Mouse (Mus musculus) limb, embryonic 15.5 days (tissue): ENCODE measurements around the gene Galnt18. TPM values are rescaled to one million over a fixed set of nuclear protein-coding genes. Genes with fewer than 3 reads are reported as not detected.
A peak's percentile ranks its signal among the peaks of the same experiment; 100 is the strongest.

Experiments used
- ATAC-seq: fragments of 200-750 bp; cut with Nextera tagmentation; 2 replicates; pipeline ENCODE4 v1.8.0; 2017; ENCODE audit warnings: low read depth, moderate TSS enrichment; ENCODE audit not compliant: insufficient number of reproducible peaks, low FRiP score, low TSS enrichment
- H3K27ac ChIP-seq: fragments of 300-500 bp; sonication (generic); 2 replicates; pipeline ENCODE4 v1.5.1; 2015; ENCODE audit warnings: moderate library complexity, mild to moderate bottlenecking, inconsistent platforms
- H3K27me3 ChIP-seq: fragments of 300-500 bp; sonication (generic); 2 replicates; pipeline ENCODE4 v1.6.1; 2015; ENCODE audit warnings: inconsistent platforms
- H3K36me3 ChIP-seq: fragments of 300-500 bp; sonication (generic); 2 replicates; pipeline ENCODE4 v1.6.1; 2015; ENCODE audit warnings: inconsistent platforms
- H3K4me1 ChIP-seq: fragments of 300-500 bp; sonication (generic); 2 replicates; pipeline ENCODE4 v1.6.1; 2015; ENCODE audit warnings: inconsistent platforms
- H3K4me2 ChIP-seq: fragments of 300-500 bp; sonication (generic); 2 replicates; pipeline ENCODE4 v1.6.1; 2015; ENCODE audit warnings: mild to moderate bottlenecking, inconsistent platforms
- H3K4me3 ChIP-seq: fragments of 300-500 bp; sonication (generic); 2 replicates; pipeline ENCODE4 v1.5.1; 2015; ENCODE audit warnings: mild to moderate bottlenecking, inconsistent platforms
- H3K9ac ChIP-seq: fragments of 300-500 bp; sonication (generic); 2 replicates; pipeline ENCODE4 v1.6.1; 2015; ENCODE audit warnings: inconsistent platforms
- H3K9me3 ChIP-seq: fragments of 300-500 bp; sonication (generic); 2 replicates; pipeline ENCODE4 v1.6.1; 2016; ENCODE audit warnings: inconsistent platforms
- WGBS: fragments of 180-500 bp; shearing (Covaris S2); methylation state at CpG from one replicate; pipeline ENCODE4 v1.1.7; 2015; 5-methylcytosine and 5-hydroxymethylcytosine counted together
- polyA plus RNA-seq: library from polyadenylated mRNA; unstranded; fragments of >200 nt; fragmentation: Nextera tagmentation; extraction: Ambion mirVana; gene quantifications from 2 replicates; pipeline ENCODE4 v1.2.1, GENCODE M21; 2015

Gene Galnt18
- polyA plus RNA-seq, 1 experiment from 2014 or later, result 26.6 TPM

GRCm38 (mm10) chr7:111792154-111792553, 12.4 kb upstream of the Galnt18 start:
- no peaks in the 10 kb centered on the region for H3K9me3 ChIP-seq
- H3K9ac ChIP-seq, result no peak overlapping the region
- H3K4me1 ChIP-seq, result no peaks in the 10 kb centered on the region
- 82% methylated on average over 3 of the region's 3 CpGs for WGBS
- no peak overlapping the region for H3K4me2 ChIP-seq
- H3K27me3 ChIP-seq, result no peaks in the 10 kb centered on the region
- H3K4me3 ChIP-seq, result no peak overlapping the region
- no peaks in the 10 kb centered on the region for H3K36me3 ChIP-seq
- H3K27ac ChIP-seq, result no peak overlapping the region
- ATAC-seq, result no peak

- 61% methylated on average over 6 of the region's 6 CpGs for WGBS
- no peaks in the 10 kb centered on the region for H3K36me3 ChIP-seq
- H3K9me3 ChIP-seq, result no peaks in the 10 kb centered on the region
- no peak overlapping the region for H3K4me3 ChIP-seq
- H3K27me3 ChIP-seq, result no peaks in the 10 kb centered on the region
- no peaks in the 10 kb centered on the region for H3K4me1 ChIP-seq
- H3K9ac ChIP-seq, result no peak overlapping the region
- no peak for ATAC-seq
- no peak overlapping the region for H3K27ac ChIP-seq
- no peak overlapping the region for H3K4me2 ChIP-seq
Measured at GRCm38 (mm10) chr7:111791347-111791746, 11.6 kb upstream of the Galnt18 start.

- 60% methylated on average over 2 of the region's 2 CpGs for WGBS
- H3K9me3 ChIP-seq, result no peaks in the 10 kb centered on the region
- no peaks in the 10 kb centered on the region for H3K36me3 ChIP-seq
- H3K27me3 ChIP-seq, result no peaks in the 10 kb centered on the region
- H3K27ac ChIP-seq, result no peak overlapping the region
- no peak overlapping the region for H3K9ac ChIP-seq
- H3K4me1 ChIP-seq, result no peaks in the 10 kb centered on the region
- no peak overlapping the region for H3K4me2 ChIP-seq
- H3K4me3 ChIP-seq, result no peak overlapping the region
- ATAC-seq, result no peak
Measured at GRCm38 (mm10) chr7:111787921-111788320, 8.1 kb upstream of the Galnt18 start.

- H3K4me3 ChIP-seq, result no peak overlapping the region
- H3K9me3 ChIP-seq, result no peaks in the 10 kb centered on the region
- 85% methylated on average over 8 of the region's 8 CpGs for WGBS
- H3K9ac ChIP-seq, result no peak overlapping the region
- H3K4me2 ChIP-seq, result no peak overlapping the region
- H3K36me3 ChIP-seq, result no peaks in the 10 kb centered on the region
- H3K4me1 ChIP-seq, result no peaks in the 10 kb centered on the region
- no peak for ATAC-seq
- H3K27ac ChIP-seq, result no peak overlapping the region
- peaks cover 13% of the 10 kb centered on the region; the same call in 1 of the 2 replicates for H3K27me3 ChIP-seq
Measured at GRCm38 (mm10) chr7:111785478-111785877, 5.7 kb upstream of the Galnt18 start.

- H3K36me3 ChIP-seq, result no peaks in the 10 kb centered on the region
- H3K9ac ChIP-seq, result no peak overlapping the region
- ATAC-seq, result no peak
Measured at GRCm38 (mm10) chr7:111782126-111782525, 2.3 kb upstream of the Galnt18 start.

GRCm38 (mm10) chr7:111781316-111781715, 1.5 kb upstream of the Galnt18 start:
- H3K36me3 ChIP-seq, result no peaks in the 10 kb centered on the region
- H3K9ac ChIP-seq, result no peak overlapping the region
- H3K9me3 ChIP-seq, result no peaks in the 10 kb centered on the region
- no peak for ATAC-seq
- no peak overlapping the region for H3K27ac ChIP-seq
- peaks cover 26% of the 10 kb centered on the region; the same call in 1 of the 2 replicates for H3K27me3 ChIP-seq
- peaks cover 21% of the 10 kb centered on the region for H3K4me1 ChIP-seq
- 81% methylated on average over 6 of the region's 6 CpGs for WGBS
- no peak overlapping the region for H3K4me2 ChIP-seq
- H3K4me3 ChIP-seq, result no peak overlapping the region

More at GRCm38 (mm10) chr7:111782126-111782525, 2.3 kb upstream of the Galnt18 start:
- 51% methylated on average over 5 of the region's 5 CpGs for WGBS
- no peak overlapping the region for H3K4me3 ChIP-seq
- H3K4me1 ChIP-seq, result peaks cover 20% of the 10 kb centered on the region
- H3K9me3 ChIP-seq, result no peaks in the 10 kb centered on the region
- peaks cover 26% of the 10 kb centered on the region; the same call in 1 of the 2 replicates for H3K27me3 ChIP-seq
- H3K27ac ChIP-seq, result no peak overlapping the region
- no peak overlapping the region for H3K4me2 ChIP-seq

- Histone ChIP-seq H3K4me3 (peak overlapping the region; percentile 58), H3K27me3 (peaks cover 26% of the 10 kb centered on the region; the same call in 1 of the 2 replicates), H3K4me2 (peak overlapping the region; percentile 92), H3K9me3 (no peaks in the 10 kb centered on the region), H3K36me3 (no peaks in the 10 kb centered on the region), H3K9ac (peak overlapping the region; percentile 37), H3K4me1 (peaks cover 22% of the 10 kb centered on the region), H3K27ac (no peak overlapping the region)
- ATAC-seq, result no peak
- 16% methylated on average over 27 of the region's 27 CpGs for WGBS
Measured at GRCm38 (mm10) chr7:111778789-111779503, 831 bp downstream of the Galnt18 start.

- Histone ChIP-seq H3K36me3 (no peaks in the 10 kb centered on the region), H3K27ac (no peak overlapping the region), H3K4me1 (peaks cover 22% of the 10 kb centered on the region), H3K9me3 (no peaks in the 10 kb centered on the region), H3K27me3 (peaks cover 26% of the 10 kb centered on the region; the same call in 1 of the 2 replicates), H3K9ac (peak overlapping the region; percentile 26; the same call in 1 of the 2 replicates), H3K4me3 (peak overlapping the region; percentile 58), H3K4me2 (peak overlapping the region; percentile 92)
- 70% methylated on average over 7 of the region's 7 CpGs for WGBS
- no peak for ATAC-seq
Measured at GRCm38 (mm10) chr7:111778212-111778611, 1.6 kb downstream of the Galnt18 start.

- Histone ChIP-seq H3K4me1 (peaks cover 22% of the 10 kb centered on the region), H3K4me3 (0 out of 2 replicates have a peak overlapping the region, but pooled peaks have one; percentile 0), H3K27me3 (peaks cover 26% of the 10 kb centered on the region; the same call in 1 of the 2 replicates), H3K36me3 (no peaks in the 10 kb centered on the region), H3K4me2 (peak overlapping the region; percentile 92; the same call in 1 of the 2 replicates), H3K9me3 (no peaks in the 10 kb centered on the region), H3K9ac (no peak overlapping the region), H3K27ac (no peak overlapping the region)
- 80% methylated on average over 2 of the region's 2 CpGs for WGBS
- no peak for ATAC-seq
Measured at GRCm38 (mm10) chr7:111777186-111777585, 2.6 kb downstream of the Galnt18 start.

- no peak overlapping the region for H3K9ac ChIP-seq
- no peak overlapping the region for H3K4me2 ChIP-seq
- no peaks in the 10 kb centered on the region for H3K36me3 ChIP-seq
- peaks cover 18% of the 10 kb centered on the region; the same call in 1 of the 2 replicates for H3K27me3 ChIP-seq
- peaks cover 22% of the 10 kb centered on the region for H3K4me1 ChIP-seq
- no peak overlapping the region for H3K4me3 ChIP-seq
- no peaks in the 10 kb centered on the region for H3K9me3 ChIP-seq
- no peak for ATAC-seq
- 70% methylated on average over 7 of the region's 7 CpGs for WGBS
- no peak overlapping the region for H3K27ac ChIP-seq
Measured at GRCm38 (mm10) chr7:111776160-111776559, 3.6 kb downstream of the Galnt18 start.

GRCm38 (mm10) chr7:111772398-111772797, 7.4 kb downstream of the Galnt18 start:
- Histone ChIP-seq H3K4me3 (no peak overlapping the region), H3K4me2 (no peak overlapping the region)
- ATAC-seq, result no peak

GRCm38 (mm10) chr7:111771251-111771801, 8.5 kb downstream of the Galnt18 start:
- no peak for ATAC-seq
- Histone ChIP-seq H3K9ac (no peak overlapping the region), H3K27ac (no peak overlapping the region)

More at GRCm38 (mm10) chr7:111772398-111772797, 7.4 kb downstream of the Galnt18 start:
- H3K36me3 ChIP-seq, result no peaks in the 10 kb centered on the region
- no peak overlapping the region for H3K9ac ChIP-seq
- H3K4me1 ChIP-seq, result 0 out of 2 replicates have a peak, but pooled peaks cover 3% of the 10 kb centered on the region
- 71% methylated on average over 2 of the region's 2 CpGs for WGBS
- no peaks in the 10 kb centered on the region for H3K27me3 ChIP-seq
- H3K9me3 ChIP-seq, result no peaks in the 10 kb centered on the region
- no peak overlapping the region for H3K27ac ChIP-seq

More at GRCm38 (mm10) chr7:111771251-111771801, 8.5 kb downstream of the Galnt18 start:
- peaks cover 3% of the 10 kb centered on the region for H3K4me1 ChIP-seq
- no peaks in the 10 kb centered on the region for H3K9me3 ChIP-seq
- 67% methylated on average over 8 of the region's 8 CpGs for WGBS
- no peak overlapping the region for H3K4me3 ChIP-seq
- no peaks in the 10 kb centered on the region for H3K27me3 ChIP-seq
- H3K36me3 ChIP-seq, result no peaks in the 10 kb centered on the region
- H3K4me2 ChIP-seq, result no peak overlapping the region
